Mouse (Mus musculus) naive thymus-derived CD4-positive, alpha-beta T cell, adult 5 months (primary cell): ENCODE measurements around the gene Sult2a5. TPM values are rescaled to one million over a fixed set of nuclear protein-coding genes. Genes with fewer than 3 reads are reported as not detected.

ENCODE experiments used
- polyA plus RNA-seq: library from polyadenylated mRNA; unstranded; fragments of 100-300 nt; shearing (Covaris generic); gene quantifications from one replicate; pipeline ENCODE4 v1.2.1, GENCODE M21; 2017

The Sult2a5 gene
- not detected for polyA plus RNA-seq

GRCm38 (mm10) chr7:13623667-13624066 is at the start of gene Sult2a5:
Gene Sult2a5, plus strand, starts transcription at chr7:13623967.

Other genes starting within 250 kb of the Sult2a5 start
- not detected for gene Cabp5, start 225.8 kb upstream of the Sult2a5 start, polyA plus RNA-seq
- 0.51 TPM for gene Bsph1, start 173.1 kb upstream of the Sult2a5 start, polyA plus RNA-seq
- gene Bsph2, start 52.9 kb upstream of the Sult2a5 start, polyA plus RNA-seq = not detected
- not detected for gene Sult2a2, start 109.5 kb downstream of the Sult2a5 start, polyA plus RNA-seq
- gene Sult2a1, start 213.4 kb downstream of the Sult2a5 start, polyA plus RNA-seq = not detected